Mouse (Mus musculus) kidney, postnatal 36 days (tissue): Measurements from ENCODE around the gene Gm13539.
A peak's percentile ranks its signal among the peaks of the same experiment; 100 is the strongest.

Experiments used
- DNase-seq, 2 experiments: peaks; one replicate each; pipeline ENCODE4 v3.0.0; 2021 to 2022; ENCODE audit warnings: mixed read lengths in 2 of 2

Gm13539 gene

GRCm38 (mm10) chr2:25828344-25828947 is 46.4 kb downstream of the Gm13539 start:
- no peak for DNase-seq

- no peak for DNase-seq
Measured at GRCm38 (mm10) chr2:25830786-25831185, 48.7 kb downstream of the Gm13539 start.

- DNase-seq: peak; percentile 59 to 86
Measured at GRCm38 (mm10) chr2:25836291-25836690, 54.2 kb downstream of the Gm13539 start.
